Mouse (Mus musculus): ENCODE data around the gene Slc1a2.

Slc1a2 gene

DNA sequence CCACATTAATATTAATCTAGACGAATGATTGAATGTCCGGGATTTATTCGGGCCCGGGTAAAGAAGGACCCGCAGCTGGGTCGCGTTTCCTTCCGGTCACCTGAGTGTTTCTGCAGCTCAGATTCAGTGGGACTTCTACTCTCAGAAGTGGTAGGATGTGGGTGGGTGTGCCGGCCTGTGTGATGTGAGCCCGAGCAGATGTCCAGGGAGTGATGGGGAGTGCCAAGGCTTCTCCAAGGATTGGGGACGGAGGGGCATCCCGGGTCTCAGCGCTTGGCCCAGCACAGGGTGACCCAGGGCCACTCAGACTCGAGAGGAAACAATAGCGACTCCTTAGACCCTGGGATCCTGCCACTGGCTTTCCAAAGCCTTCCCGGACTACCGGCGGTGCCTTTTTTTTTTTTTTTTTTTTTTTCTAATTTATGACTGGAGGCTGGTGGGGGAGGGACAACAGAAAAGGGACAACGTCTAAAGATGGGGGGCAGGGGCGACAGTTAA is at the start of gene Slc1a2:
Gene Slc1a2, plus strand, starts transcription at position 497 of the 498 bp plus-strand sequence.
- DNase-seq (ENCODE audit: low spot score) = peak; percentile 56

DNA sequence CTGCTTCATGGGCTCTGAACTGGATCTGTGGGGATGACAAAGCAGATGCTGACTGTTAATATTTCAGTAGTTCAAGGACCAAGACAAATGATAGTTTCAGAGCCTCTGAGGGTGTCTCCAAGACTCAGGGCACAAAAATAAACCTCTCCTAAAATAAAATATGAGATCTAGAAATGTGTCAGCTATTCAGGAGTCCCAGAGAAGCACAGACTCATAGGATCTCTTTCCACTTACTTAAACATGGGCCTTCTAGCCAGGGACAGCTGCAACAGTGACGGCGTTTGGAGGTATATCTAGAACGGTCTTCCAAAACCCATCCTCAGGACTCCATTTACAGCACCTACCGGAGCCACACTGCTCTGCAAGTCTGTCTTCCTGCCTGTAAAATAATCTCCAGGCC is 48.0 kb upstream of the Slc1a2 start:
- DNase-seq (ENCODE audit: low spot score) = no peak

- DNase-seq (ENCODE audit: low spot score) = no peak
Measured at GRCm38 (mm10) chr2:102616637-102617036, 41.8 kb upstream of the Slc1a2 start.

DNA sequence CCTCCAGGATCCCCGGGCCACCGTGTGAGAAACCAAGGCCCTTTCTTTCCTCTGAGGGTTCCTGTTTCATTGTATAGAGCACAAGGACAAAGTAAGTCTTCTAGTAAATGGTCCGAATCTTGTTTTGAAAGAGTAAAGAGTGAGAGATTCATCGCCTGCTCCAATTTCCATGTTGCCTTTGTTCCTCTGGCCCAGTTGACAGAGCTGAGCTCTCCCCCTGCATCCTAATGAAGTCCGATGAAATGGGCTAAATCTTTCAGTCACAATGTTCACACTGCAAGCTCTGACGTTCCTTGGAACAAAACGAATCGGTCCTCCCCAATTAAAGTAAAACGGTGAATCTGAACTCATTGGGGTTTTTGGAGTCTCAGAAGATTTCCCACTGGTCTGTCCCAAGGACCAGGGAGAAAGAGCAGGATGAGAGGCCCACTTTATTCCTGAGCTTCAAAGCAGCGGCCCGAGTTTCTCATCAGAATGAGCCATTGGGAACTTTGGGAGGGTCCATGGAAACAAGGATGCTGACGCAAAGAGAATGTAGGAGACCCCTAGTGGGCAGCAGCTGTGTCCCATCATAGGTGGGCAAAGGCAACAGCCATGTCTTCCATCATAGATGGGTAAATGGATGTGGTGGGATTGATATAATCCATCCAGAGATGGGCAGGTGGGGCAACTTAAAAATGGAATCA is 37.6 kb upstream of the Slc1a2 start:
- no peak for DNase-seq (ENCODE audit: low spot score)

- no peak for DNase-seq (ENCODE audit: low spot score)
Measured at GRCm38 (mm10) chr2:102622176-102622575, 36.3 kb upstream of the Slc1a2 start.

- DNase-seq (ENCODE audit: low spot score) = no peak
Measured at GRCm38 (mm10) chr2:102622943-102623342, 35.5 kb upstream of the Slc1a2 start.

DNA sequence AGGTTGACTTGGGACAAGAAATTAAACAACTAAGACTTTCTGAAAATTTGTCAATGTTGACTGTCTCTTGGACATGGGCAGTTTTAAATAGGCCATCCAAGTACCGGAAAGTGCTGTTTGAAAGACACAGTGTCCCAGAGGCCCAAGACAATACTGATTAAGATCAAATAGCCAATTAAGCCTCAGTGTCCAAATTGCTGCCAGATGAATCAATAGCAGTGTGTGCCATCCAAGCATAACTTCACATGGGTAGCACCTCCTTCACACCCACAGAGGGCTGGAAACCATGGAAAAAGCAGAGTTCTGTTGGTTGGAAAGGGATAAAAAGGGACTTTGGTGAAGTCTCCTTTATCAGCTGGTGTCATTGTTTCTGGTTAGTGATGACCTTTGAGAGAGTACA is 33.9 kb upstream of the Slc1a2 start:
- DNase-seq (ENCODE audit: low spot score) = no peak

GRCm38 (mm10) chr2:102632361-102632760 is 26.1 kb upstream of the Slc1a2 start:
- no peak for DNase-seq (ENCODE audit: low spot score)

DNA sequence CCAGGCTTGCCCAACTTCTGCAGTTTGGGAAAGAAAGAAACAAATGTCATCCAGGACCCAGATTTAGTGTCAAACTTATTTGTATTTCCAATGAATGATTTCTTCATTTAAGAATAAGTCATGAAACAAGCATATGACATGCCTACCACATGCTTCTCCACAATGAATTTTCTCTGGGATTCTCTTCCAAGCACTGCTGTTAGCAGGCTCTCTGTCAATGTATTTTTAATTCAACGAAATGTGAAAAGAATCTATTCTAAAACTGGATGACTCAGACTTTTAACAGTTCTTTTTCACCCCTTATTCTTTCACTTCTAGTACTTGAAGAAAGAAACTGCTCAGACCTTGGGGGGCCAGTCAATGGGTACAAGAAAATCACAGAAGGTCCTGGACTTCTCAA is 24.4 kb upstream of the Slc1a2 start:
- no peak for DNase-seq (ENCODE audit: low spot score)

- no peak for DNase-seq (ENCODE audit: low spot score)
Measured at GRCm38 (mm10) chr2:102635523-102636060, 22.9 kb upstream of the Slc1a2 start.

GRCm38 (mm10) chr2:102636116-102636600 is 22.3 kb upstream of the Slc1a2 start:
- DNase-seq (ENCODE audit: low spot score) = no peak

DNA sequence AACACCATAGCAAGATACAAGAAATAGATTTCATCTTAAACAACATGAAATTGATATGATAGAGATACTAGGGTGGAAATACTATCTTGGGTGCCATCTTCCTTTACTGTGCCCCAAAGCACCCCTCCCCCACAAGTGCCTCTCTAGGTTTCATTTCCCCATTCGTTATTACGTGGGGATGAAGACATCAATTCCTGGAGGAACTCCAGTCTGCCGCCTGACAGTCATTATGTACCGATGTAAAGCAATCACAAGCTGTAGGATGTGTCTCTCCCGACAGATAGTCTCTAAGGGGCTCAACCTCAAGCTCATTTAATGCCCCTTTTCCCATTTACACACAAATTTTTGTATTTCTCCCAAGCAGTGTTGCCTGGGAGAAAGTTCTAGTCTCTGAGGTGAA is 20.3 kb upstream of the Slc1a2 start:
- DNase-seq (ENCODE audit: low spot score) = no peak

- DNase-seq (ENCODE audit: low spot score) = no peak
Measured at GRCm38 (mm10) chr2:102638690-102639089, 19.8 kb upstream of the Slc1a2 start.

- no peak for DNase-seq (ENCODE audit: low spot score)
Measured at GRCm38 (mm10) chr2:102648845-102649500, 9.5 kb upstream of the Slc1a2 start.

DNA sequence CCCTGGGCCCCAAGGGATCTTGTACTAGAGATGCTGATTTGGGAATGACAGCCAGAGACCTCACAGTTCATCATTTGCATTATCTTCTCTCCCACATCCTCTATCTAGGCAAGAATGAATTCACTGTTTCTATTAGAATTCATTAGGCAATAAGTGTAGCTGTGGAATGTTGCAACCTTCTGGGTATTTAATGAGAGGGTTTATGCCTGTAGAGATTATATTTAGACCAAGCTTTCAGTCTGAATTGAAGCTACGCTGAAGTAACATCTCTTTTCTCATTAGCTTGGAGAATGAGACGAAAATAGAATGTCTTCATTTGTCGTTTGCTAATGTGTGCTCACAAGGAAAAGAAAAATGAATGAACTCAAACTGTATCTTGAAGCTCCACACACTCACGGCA is 8.1 kb upstream of the Slc1a2 start:
- DNase-seq (ENCODE audit: low spot score) = no peak

- DNase-seq (ENCODE audit: low spot score) = peak; percentile 55
Measured at GRCm38 (mm10) chr2:102655966-102656725, 2.3 kb upstream of the Slc1a2 start.

- peak; percentile 42 for DNase-seq (ENCODE audit: low spot score)
Measured at GRCm38 (mm10) chr2:102657726-102658125, 733 bp upstream of the Slc1a2 start.

DNA sequence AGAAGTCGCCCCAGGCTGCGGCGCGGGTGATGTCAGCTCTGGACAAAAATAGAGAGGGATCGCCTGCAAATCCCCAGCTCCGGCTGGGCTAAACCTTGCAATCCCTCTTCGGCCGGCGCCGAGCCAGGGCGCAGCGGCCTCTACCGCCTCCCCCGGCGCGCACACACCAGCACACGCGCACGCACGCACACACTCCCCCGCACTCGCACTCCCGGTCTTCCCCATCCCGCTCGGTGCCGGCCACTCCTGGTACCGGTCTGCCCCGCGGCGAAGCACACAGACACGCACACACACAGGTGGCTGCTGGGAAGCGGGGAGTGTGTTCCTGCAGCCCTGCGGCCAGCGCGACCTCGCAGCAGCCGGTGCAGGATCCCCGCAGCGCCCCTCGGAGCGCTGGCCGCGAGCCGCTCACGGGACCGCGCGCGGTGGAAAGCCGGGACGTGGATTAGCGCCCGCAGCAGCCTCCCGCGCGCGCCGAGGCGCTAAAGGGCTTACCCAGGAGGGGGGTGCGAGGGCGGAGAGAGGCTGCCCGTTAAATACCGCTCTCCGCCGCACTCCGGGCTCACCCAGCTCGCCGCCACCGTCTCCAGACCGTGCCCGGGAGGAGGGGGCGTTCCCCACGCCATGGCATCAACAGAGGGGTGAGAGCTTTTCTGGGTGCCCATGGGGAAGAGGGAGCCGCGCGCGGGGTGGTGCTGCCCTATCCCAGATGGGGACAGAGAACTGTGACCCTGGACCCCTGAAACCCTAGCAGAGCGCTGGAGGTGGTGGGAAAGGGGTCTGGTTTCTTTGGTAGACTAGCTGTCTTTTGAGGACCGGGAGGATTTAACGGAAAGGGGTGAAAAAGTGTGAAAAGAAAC is 432 bp downstream of the Slc1a2 start:
- peak; percentile 74 for DNase-seq (ENCODE audit: low spot score)

DNA sequence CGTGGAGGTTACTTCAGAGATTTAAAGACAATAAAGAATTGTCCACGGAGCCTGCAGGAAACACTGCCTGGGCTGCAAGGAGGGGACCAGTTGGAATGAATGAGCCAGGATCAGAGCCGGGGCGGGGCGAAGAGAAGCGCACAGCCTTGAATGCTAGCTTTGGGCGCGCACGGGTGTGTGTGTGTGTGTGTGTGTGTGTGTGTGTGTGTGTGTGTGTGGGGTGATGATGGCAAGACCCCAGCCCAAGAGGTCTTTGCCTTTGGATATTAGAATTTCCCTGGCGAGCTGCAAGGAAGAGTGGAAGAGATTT is 1.0 kb downstream of the Slc1a2 start:
- DNase-seq (ENCODE audit: low spot score) = peak; percentile 74

GRCm38 (mm10) chr2:102661052-102661451 is 2.6 kb downstream of the Slc1a2 start:
- DNase-seq (ENCODE audit: low spot score) = no peak

DNA sequence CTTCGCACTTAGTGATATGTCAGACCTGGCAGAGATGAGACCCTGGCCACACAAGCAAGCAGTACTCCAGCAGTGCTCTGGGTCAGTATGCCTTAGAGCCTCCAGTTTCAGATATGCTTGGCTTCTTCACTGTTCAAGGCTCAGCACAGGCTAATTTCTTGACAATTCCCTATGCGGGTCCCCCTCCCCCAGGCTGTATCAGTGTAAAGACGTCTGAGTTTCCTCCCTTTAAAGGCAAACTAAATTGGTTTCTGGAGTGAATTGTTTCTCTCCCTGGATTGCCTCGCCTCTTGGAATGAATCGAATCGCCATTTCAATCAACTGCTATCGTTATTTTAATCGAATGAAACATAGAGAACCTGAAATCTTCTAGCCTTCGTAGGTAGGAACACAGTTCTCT is 4.5 kb downstream of the Slc1a2 start:
- peak; percentile 18 for DNase-seq (ENCODE audit: low spot score)

- peak; percentile 37 for DNase-seq (ENCODE audit: low spot score)
Measured at GRCm38 (mm10) chr2:102663339-102663738, 4.9 kb downstream of the Slc1a2 start.

Measured in embryo, embryonic 10.5 days (tissue).